7 mouse cellular contexts compared by ENCODE assay signal in genomic region chr9:61278216-61278758, GRCm38 (mm10).
DNase-seq lines count a peak whose midpoint lies in the region; ATAC-seq and TF ChIP-seq lines count a peak whose summit lies in the region.

No protein-coding gene starts in this region.

- no peak overlapping the region for H3K9ac ChIP-seq in embryonic facial prominence, embryonic 13.5 days
- no peak overlapping the region for H3K9ac ChIP-seq in hindbrain, embryonic 16.5 days (ENCODE audit: low read depth, low read length)
- H3K9ac ChIP-seq in liver, postnatal 0 days (replicated peaks), result no peak overlapping the region
- no peak overlapping the region for H3K9ac ChIP-seq in stomach, embryonic 14.5 days (replicated peaks; ENCODE audit: low read depth, low read length)

- WGBS in embryonic facial prominence, embryonic 13.5 days, result 7% methylated on average over 12 of the region's 12 CpGs
- 11% methylated on average over 12 of the region's 12 CpGs for WGBS in hindbrain, embryonic 16.5 days
- 14% methylated on average over 12 of the region's 12 CpGs for WGBS in liver, postnatal 0 days (ENCODE audit: insufficient replicate concordance)
- 16% methylated on average over 12 of the region's 12 CpGs for WGBS in stomach, embryonic 14.5 days

- no peak overlapping the region for H3K4me3 ChIP-seq in embryonic facial prominence, embryonic 13.5 days
- no peak overlapping the region for H3K4me3 ChIP-seq in hindbrain, embryonic 16.5 days (ENCODE audit: low read length)
- no peak overlapping the region for H3K4me3 ChIP-seq in liver, postnatal 0 days (ENCODE audit: low read depth, low read length)
- no peak overlapping the region for H3K4me3 ChIP-seq in stomach, embryonic 14.5 days (ENCODE audit: low read depth, low read length)

- TF ChIP-seq CTCF in liver, postnatal 0 days (IDR thresholded peaks at IDR 0.05; ENCODE audit: low read depth), result no peak

- H3K27me3 ChIP-seq in embryonic facial prominence, embryonic 13.5 days, result peaks cover 44% of the 10 kb centered on the region
- no peaks in the 10 kb centered on the region; the same call in 1 of the 2 replicates for H3K27me3 ChIP-seq in hindbrain, embryonic 16.5 days (replicated peaks; ENCODE audit: control insufficient read depth, insufficient read depth, low read length)
- 0 out of 2 replicates have a peak, but pooled peaks cover 7% of the 10 kb centered on the region for H3K27me3 ChIP-seq in liver, postnatal 0 days (ENCODE audit: insufficient read depth, low read length)
- H3K27me3 ChIP-seq in stomach, embryonic 14.5 days (ENCODE audit: control insufficient read depth, insufficient read depth, low read length), result no peaks in the 10 kb centered on the region

- H3K4me2 ChIP-seq in embryonic facial prominence, embryonic 13.5 days, result peak overlapping the region; percentile 43
- peak overlapping the region; percentile 23 for H3K4me2 ChIP-seq in hindbrain, embryonic 16.5 days (ENCODE audit: low read length)
- H3K4me2 ChIP-seq in liver, postnatal 0 days (ENCODE audit: low read depth, low read length), result peak overlapping the region; percentile 38
- H3K4me2 ChIP-seq in stomach, embryonic 14.5 days (replicated peaks; ENCODE audit: low read depth, low read length), result peak overlapping the region; percentile 26

- 0 out of 2 replicates have a peak, but pooled peaks have one; percentile 18 for TF ChIP-seq EP300 in liver, postnatal 0 days (IDR thresholded peaks at IDR 0.05; ENCODE audit: low read depth)

- DNase-seq in right cerebral cortex, adult 18-20 months, result peak; percentile 62
- no peak for DNase-seq in right cerebral cortex, postnatal 14 days
- DNase-seq in liver, postnatal 0 days, result no peak
- no peak for DNase-seq in urinary bladder, adult 2 months (ENCODE audit: low spot score)

- no peak overlapping the region for H3K27ac ChIP-seq in embryonic facial prominence, embryonic 13.5 days
- no peak overlapping the region for H3K27ac ChIP-seq in hindbrain, embryonic 16.5 days (ENCODE audit: low read depth, low read length)
- no peak overlapping the region for H3K27ac ChIP-seq in liver, postnatal 0 days (ENCODE audit: low read depth)
- H3K27ac ChIP-seq in stomach, embryonic 14.5 days (ENCODE audit: low read length), result no peak overlapping the region

- no peaks in the 10 kb centered on the region for H3K36me3 ChIP-seq in embryonic facial prominence, embryonic 13.5 days
- H3K36me3 ChIP-seq in hindbrain, embryonic 16.5 days (ENCODE audit: control insufficient read depth, insufficient read depth, low read length), result no peaks in the 10 kb centered on the region
- no peaks in the 10 kb centered on the region for H3K36me3 ChIP-seq in liver, postnatal 0 days (replicated peaks; ENCODE audit: insufficient read depth, low read length)
- no peaks in the 10 kb centered on the region for H3K36me3 ChIP-seq in stomach, embryonic 14.5 days (ENCODE audit: control insufficient read depth, insufficient read depth, low read length)

- H3K9me3 ChIP-seq in embryonic facial prominence, embryonic 13.5 days, result no peaks in the 10 kb centered on the region
- no peaks in the 10 kb centered on the region for H3K9me3 ChIP-seq in hindbrain, embryonic 16.5 days (ENCODE audit: control insufficient read depth, low read length)
- no peaks in the 10 kb centered on the region for H3K9me3 ChIP-seq in liver, postnatal 0 days (ENCODE audit: low read length)
- no peaks in the 10 kb centered on the region for H3K9me3 ChIP-seq in stomach, embryonic 14.5 days (ENCODE audit: control insufficient read depth, low read depth, low read length)

- no peak for ATAC-seq in embryonic facial prominence, embryonic 13.5 days (ENCODE audit: insufficient number of reproducible peaks, insufficient read depth, low FRiP score, low TSS enrichment, low read depth)
- peak; percentile 34; the same call in 1 of the 2 replicates for ATAC-seq in hindbrain, embryonic 16.5 days
- ATAC-seq in liver, postnatal 0 days, result no peak
- no peak for ATAC-seq in stomach, embryonic 14.5 days (ENCODE audit: insufficient number of reproducible peaks, insufficient read depth, low FRiP score, low read depth)

- peaks cover 50% of the 10 kb centered on the region for H3K4me1 ChIP-seq in embryonic facial prominence, embryonic 13.5 days
- peaks cover 23% of the 10 kb centered on the region for H3K4me1 ChIP-seq in hindbrain, embryonic 16.5 days (ENCODE audit: control insufficient read depth, insufficient read depth, low read depth, low read length)
- 0 out of 2 replicates have a peak, but pooled peaks cover 3% of the 10 kb centered on the region for H3K4me1 ChIP-seq in liver, postnatal 0 days (ENCODE audit: insufficient read depth)
- H3K4me1 ChIP-seq in stomach, embryonic 14.5 days (ENCODE audit: control insufficient read depth, insufficient read depth, low read length), result peaks cover 18% of the 10 kb centered on the region; the same call in 1 of the 2 replicates
